Mouse (Mus musculus) liver, adult 2 months (tissue): ENCODE measurements around the gene Klhdc4. TPM values are rescaled to one million over a fixed set of nuclear protein-coding genes. Genes with fewer than 3 reads are reported as not detected.

Source experiments
- DNase-seq: peaks from one replicate; pipeline ENCODE4 v3.0.0-alpha.2; 2011; ENCODE audit warnings: low read depth, low spot score; ENCODE audit errors: extremely low read depth
- H3K27ac ChIP-seq: fragments of 200-500 bp; replicated peaks from 2 replicates; pipeline ENCODE4 v1.5.1; 2012; ENCODE audit warnings: low read depth, mild to moderate bottlenecking, control low read depth, inconsistent platforms, low read length; ENCODE audit not compliant: insufficient read depth
- H3K27me3 ChIP-seq: fragments of 200-500 bp; 2 replicates; pipeline ENCODE4 v1.6.1; 2012; ENCODE audit warnings: mild to moderate bottlenecking, moderate library complexity, low read length, inconsistent platforms; ENCODE audit not compliant: control insufficient read depth, insufficient read depth
- H3K36me3 ChIP-seq: fragments of 200-500 bp; 2 replicates; pipeline ENCODE4 v1.6.1; 2012; ENCODE audit warnings: low read length, inconsistent platforms; ENCODE audit not compliant: control insufficient read depth, insufficient read depth
- H3K4me1 ChIP-seq: fragments of 200-500 bp; 2 replicates; pipeline ENCODE4 v1.6.1; 2011; ENCODE audit warnings: low read length; ENCODE audit not compliant: control insufficient read depth, insufficient read depth
- H3K4me3 ChIP-seq: fragments of 200-500 bp; 2 replicates; pipeline ENCODE4 v1.5.1; 2011; ENCODE audit warnings: low read depth, mild to moderate bottlenecking, control low read depth, low read length, moderate library complexity; ENCODE audit not compliant: insufficient read depth
- H3K79me2 ChIP-seq: fragments of 200-500 bp; 2 replicates; pipeline ENCODE4 v1.6.1; 2012; ENCODE audit warnings: inconsistent platforms, mild to moderate bottlenecking, low read length, moderate library complexity; ENCODE audit not compliant: control insufficient read depth, insufficient read depth
- H3K9ac ChIP-seq: fragments of 200-500 bp; 2 replicates; pipeline ENCODE4 v1.6.1; 2012; ENCODE audit warnings: low read depth, mild to moderate bottlenecking, control low read depth, inconsistent platforms, low read length
- CTCF ChIP-seq: fragments of 200-500 bp; IDR thresholded peaks from 2 replicates; pipeline ENCODE4 v1.5.1; 2011; ENCODE audit warnings: low read depth, low read length, control low read depth
- POLR2A ChIP-seq: fragments of 200-500 bp; IDR thresholded peaks from 2 replicates; pipeline ENCODE4 v1.6.1; 2011; ENCODE audit warnings: low read length, control low read depth; ENCODE audit not compliant: insufficient read depth; ENCODE audit errors: extremely low read depth
- WGBS: fragments of 180-500 bp; shearing (Covaris S2); methylation state at CpG from one replicate; pipeline ENCODE4 v1.1.7; 2018; 5-methylcytosine and 5-hydroxymethylcytosine counted together
- polyA plus RNA-seq: library from polyadenylated mRNA; depleted of rRNA; stranded (reverse); fragments of >200 nt; gene quantifications from 2 replicates; pipeline ENCODE4 v1.2.3, GENCODE M21; 2012
- total RNA-seq: library from RNA; depleted of rRNA; stranded (reverse); fragments of >200 nt; gene quantifications from 2 replicates; pipeline ENCODE4 v1.2.3, GENCODE M21; 2014

The Klhdc4 gene
- total and polyA plus RNA-seq, 2 experiments: 11.9 to 14.8 TPM

- Histone ChIP-seq H3K27ac (no peak overlapping the region), H3K4me1 (no peaks in the 10 kb centered on the region), H3K4me3 (no peak overlapping the region), H3K27me3 (no peaks in the 10 kb centered on the region), H3K9ac (no peak overlapping the region), H3K79me2 (no peaks in the 10 kb centered on the region), H3K36me3 (no peaks in the 10 kb centered on the region)
- no peak for DNase-seq
- no peak for TF ChIP-seq POLR2A
- no peak for TF ChIP-seq CTCF
- 50% methylated on average over 8 of the region's 8 CpGs for WGBS
Measured at GRCm38 (mm10) chr8:121788786-121789185, 40.6 kb downstream of the Klhdc4 start.

GRCm38 (mm10) chr8:121786542-121786941 lies 42.8 kb downstream of the Klhdc4 start:
- Histone ChIP-seq H3K79me2 (no peaks in the 10 kb centered on the region), H3K4me3 (no peak overlapping the region), H3K27me3 (no peaks in the 10 kb centered on the region), H3K27ac (no peak overlapping the region), H3K36me3 (no peaks in the 10 kb centered on the region), H3K4me1 (no peaks in the 10 kb centered on the region), H3K9ac (no peak overlapping the region)
- DNase-seq: no peak
- TF ChIP-seq POLR2A (no peak), CTCF (no peak)
- 40% methylated on average over 10 of the region's 10 CpGs for WGBS

GRCm38 (mm10) chr8:121782493-121782892 lies 46.9 kb downstream of the Klhdc4 start:
- WGBS: 53% methylated on average over 5 of the region's 5 CpGs
- no peaks in the 10 kb centered on the region for H3K79me2 ChIP-seq

GRCm38 (mm10) chr8:121773876-121774275 lies 55.5 kb downstream of the Klhdc4 start:
- Histone ChIP-seq H3K27me3 (no peaks in the 10 kb centered on the region), H3K4me3 (no peak overlapping the region), H3K9ac (no peak overlapping the region), H3K79me2 (no peaks in the 10 kb centered on the region), H3K27ac (no peak overlapping the region), H3K4me1 (no peaks in the 10 kb centered on the region), H3K36me3 (no peaks in the 10 kb centered on the region)
- no peak for TF ChIP-seq CTCF
- no peak for TF ChIP-seq POLR2A
- no peak for DNase-seq
- 83% methylated on average over 12 of the region's 12 CpGs for WGBS

More at GRCm38 (mm10) chr8:121782493-121782892, 46.9 kb downstream of the Klhdc4 start:
- TF ChIP-seq POLR2A: no peak
- TF ChIP-seq CTCF: no peak
- Histone ChIP-seq H3K36me3 (no peaks in the 10 kb centered on the region), H3K4me1 (no peaks in the 10 kb centered on the region), H3K9ac (no peak overlapping the region), H3K27me3 (no peaks in the 10 kb centered on the region), H3K27ac (no peak overlapping the region), H3K4me3 (no peak overlapping the region)
- DNase-seq: no peak

GRCm38 (mm10) chr8:121770845-121771752 lies 58.3 kb downstream of the Klhdc4 start:
- Histone ChIP-seq H3K4me1 (no peaks in the 10 kb centered on the region), H3K9ac (no peak overlapping the region), H3K79me2 (no peaks in the 10 kb centered on the region), H3K4me3 (no peak overlapping the region), H3K36me3 (no peaks in the 10 kb centered on the region), H3K27me3 (peaks cover 3% of the 10 kb centered on the region; the same call in 1 of the 2 replicates), H3K27ac (no peak overlapping the region)
- 41% methylated on average over 19 of the region's 19 CpGs for WGBS
- TF ChIP-seq CTCF: no peak
- TF ChIP-seq POLR2A: no peak
- no peak for DNase-seq

GRCm38 (mm10) chr8:121769621-121770020 lies 59.7 kb downstream of the Klhdc4 start:
- Histone ChIP-seq H3K4me1 (no peaks in the 10 kb centered on the region), H3K79me2 (no peaks in the 10 kb centered on the region), H3K9ac (no peak overlapping the region), H3K27me3 (peaks cover 3% of the 10 kb centered on the region; the same call in 1 of the 2 replicates), H3K27ac (no peak overlapping the region), H3K36me3 (no peaks in the 10 kb centered on the region), H3K4me3 (no peak overlapping the region)
- no peak for TF ChIP-seq CTCF
- TF ChIP-seq POLR2A: no peak
- 94% methylated on average over 2 of the region's 2 CpGs for WGBS
- no peak for DNase-seq
